Mouse (Mus musculus) liver, adult 2 months (tissue): ENCODE measurements around the gene Slc23a2. TPM values are rescaled to one million over a fixed set of nuclear protein-coding genes. Genes with fewer than 3 reads are reported as not detected.

Source experiments
- DNase-seq: peaks from one replicate; pipeline ENCODE4 v3.0.0-alpha.2; 2011; ENCODE audit warnings: low read depth, low spot score; ENCODE audit errors: extremely low read depth
- H3K27ac ChIP-seq: fragments of 200-500 bp; replicated peaks from 2 replicates; pipeline ENCODE4 v1.5.1; 2012; ENCODE audit warnings: low read depth, mild to moderate bottlenecking, control low read depth, inconsistent platforms, low read length; ENCODE audit not compliant: insufficient read depth
- H3K27me3 ChIP-seq: fragments of 200-500 bp; 2 replicates; pipeline ENCODE4 v1.6.1; 2012; ENCODE audit warnings: mild to moderate bottlenecking, moderate library complexity, low read length, inconsistent platforms; ENCODE audit not compliant: control insufficient read depth, insufficient read depth
- H3K36me3 ChIP-seq: fragments of 200-500 bp; 2 replicates; pipeline ENCODE4 v1.6.1; 2012; ENCODE audit warnings: low read length, inconsistent platforms; ENCODE audit not compliant: control insufficient read depth, insufficient read depth
- H3K4me1 ChIP-seq: fragments of 200-500 bp; 2 replicates; pipeline ENCODE4 v1.6.1; 2011; ENCODE audit warnings: low read length; ENCODE audit not compliant: control insufficient read depth, insufficient read depth
- H3K4me3 ChIP-seq: fragments of 200-500 bp; 2 replicates; pipeline ENCODE4 v1.5.1; 2011; ENCODE audit warnings: low read depth, mild to moderate bottlenecking, control low read depth, low read length, moderate library complexity; ENCODE audit not compliant: insufficient read depth
- H3K79me2 ChIP-seq: fragments of 200-500 bp; 2 replicates; pipeline ENCODE4 v1.6.1; 2012; ENCODE audit warnings: inconsistent platforms, mild to moderate bottlenecking, low read length, moderate library complexity; ENCODE audit not compliant: control insufficient read depth, insufficient read depth
- H3K9ac ChIP-seq: fragments of 200-500 bp; 2 replicates; pipeline ENCODE4 v1.6.1; 2012; ENCODE audit warnings: low read depth, mild to moderate bottlenecking, control low read depth, inconsistent platforms, low read length
- CTCF ChIP-seq: fragments of 200-500 bp; IDR thresholded peaks from 2 replicates; pipeline ENCODE4 v1.5.1; 2011; ENCODE audit warnings: low read depth, low read length, control low read depth
- POLR2A ChIP-seq: fragments of 200-500 bp; IDR thresholded peaks from 2 replicates; pipeline ENCODE4 v1.6.1; 2011; ENCODE audit warnings: low read length, control low read depth; ENCODE audit not compliant: insufficient read depth; ENCODE audit errors: extremely low read depth
- WGBS: fragments of 180-500 bp; shearing (Covaris S2); methylation state at CpG from one replicate; pipeline ENCODE4 v1.1.7; 2018; 5-methylcytosine and 5-hydroxymethylcytosine counted together
- polyA plus RNA-seq: library from polyadenylated mRNA; depleted of rRNA; stranded (reverse); fragments of >200 nt; gene quantifications from 2 replicates; pipeline ENCODE4 v1.2.3, GENCODE M21; 2012
- total RNA-seq: library from RNA; depleted of rRNA; stranded (reverse); fragments of >200 nt; gene quantifications from 2 replicates; pipeline ENCODE4 v1.2.3, GENCODE M21; 2014

Gene Slc23a2
- total and polyA plus RNA-seq, 2 experiments, result 12.7 to 14.8 TPM

DNA sequence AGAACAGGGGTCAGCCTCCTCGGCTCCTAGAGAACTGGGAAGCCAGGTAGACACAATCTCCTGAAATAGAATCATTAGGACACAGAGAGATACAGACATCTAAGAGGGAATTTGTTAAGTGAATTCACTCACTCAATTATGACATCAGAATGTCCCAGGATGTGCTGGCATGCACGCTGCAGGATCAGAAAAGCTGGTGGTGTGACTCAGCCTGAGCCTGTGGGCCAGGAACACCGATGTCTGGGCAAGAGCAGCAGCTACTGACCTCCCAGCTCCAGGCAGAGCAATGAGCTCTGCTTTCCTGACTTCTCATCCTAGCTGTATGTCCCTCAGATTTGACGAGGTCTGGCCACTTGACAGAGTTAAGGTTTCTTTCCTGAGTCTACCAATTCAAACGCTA is 7.8 kb upstream of the Slc23a2 start:
- no peaks in the 10 kb centered on the region for H3K4me1 ChIP-seq
- 53% methylated on average over 5 of the region's 5 CpGs for WGBS
- TF ChIP-seq CTCF (no peak), POLR2A (no peak)
- no peaks in the 10 kb centered on the region for H3K79me2 ChIP-seq
- no peaks in the 10 kb centered on the region for H3K27me3 ChIP-seq
- DNase-seq, result no peak
- H3K27ac ChIP-seq, result no peak overlapping the region
- no peak overlapping the region for H3K4me3 ChIP-seq
- H3K9ac ChIP-seq, result no peak overlapping the region
- H3K36me3 ChIP-seq, result no peaks in the 10 kb centered on the region

DNA sequence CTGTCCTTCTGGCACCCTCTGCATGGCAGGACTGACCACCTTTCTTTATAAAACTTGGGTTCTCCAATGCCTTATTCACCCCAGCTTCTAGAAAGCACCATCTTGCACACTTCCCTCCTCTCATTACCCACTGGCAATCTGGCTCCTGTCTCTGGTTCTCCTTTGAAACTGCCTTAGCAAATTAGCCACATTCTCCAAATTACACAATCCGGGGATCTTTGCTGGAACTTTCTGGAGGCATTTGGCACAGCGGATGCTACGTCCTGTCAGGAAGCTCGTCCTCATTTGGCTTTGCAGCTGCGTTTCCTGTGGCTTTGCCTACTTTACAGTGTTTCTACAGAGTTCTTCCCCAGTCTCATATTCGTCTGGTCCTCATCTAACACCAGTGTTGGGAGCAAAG is 6.7 kb upstream of the Slc23a2 start:
- Histone ChIP-seq H3K27me3 (no peaks in the 10 kb centered on the region), H3K27ac (peak overlapping the region; percentile 64), H3K79me2 (no peaks in the 10 kb centered on the region), H3K9ac (no peak overlapping the region), H3K36me3 (no peaks in the 10 kb centered on the region), H3K4me1 (no peaks in the 10 kb centered on the region), H3K4me3 (no peak overlapping the region)
- no peak for DNase-seq
- whole genome bisulfite sequencing, result 69% methylated on average over 6 of the region's 6 CpGs
- no peak for TF ChIP-seq CTCF
- TF ChIP-seq POLR2A, result no peak

GRCm38 (mm10) chr2:132150926-132151325 is 6.0 kb upstream of the Slc23a2 start:
- DNase-seq, result no peak
- Histone ChIP-seq H3K27me3 (no peaks in the 10 kb centered on the region), H3K4me1 (no peaks in the 10 kb centered on the region), H3K4me3 (no peak overlapping the region), H3K27ac (no peak overlapping the region), H3K36me3 (no peaks in the 10 kb centered on the region), H3K79me2 (no peaks in the 10 kb centered on the region), H3K9ac (no peak overlapping the region)
- no peak for TF ChIP-seq POLR2A
- no peak for TF ChIP-seq CTCF
- 41% methylated on average over 1 of the region's 1 CpGs for WGBS

GRCm38 (mm10) chr2:132146502-132146901 is 1.6 kb upstream of the Slc23a2 start:
- no peak overlapping the region for H3K9ac ChIP-seq
- no peak overlapping the region for H3K4me3 ChIP-seq
- peaks cover 12% of the 10 kb centered on the region; the same call in 1 of the 2 replicates for H3K4me1 ChIP-seq
- WGBS, result 48% methylated on average over 4 of the region's 4 CpGs
- no peak for TF ChIP-seq CTCF
- no peak for TF ChIP-seq POLR2A
- H3K79me2 ChIP-seq, result peaks cover 9% of the 10 kb centered on the region; the same call in 1 of the 2 replicates
- no peaks in the 10 kb centered on the region for H3K36me3 ChIP-seq
- H3K27me3 ChIP-seq, result no peaks in the 10 kb centered on the region
- H3K27ac ChIP-seq, result no peak overlapping the region
- no peak for DNase-seq

DNA sequence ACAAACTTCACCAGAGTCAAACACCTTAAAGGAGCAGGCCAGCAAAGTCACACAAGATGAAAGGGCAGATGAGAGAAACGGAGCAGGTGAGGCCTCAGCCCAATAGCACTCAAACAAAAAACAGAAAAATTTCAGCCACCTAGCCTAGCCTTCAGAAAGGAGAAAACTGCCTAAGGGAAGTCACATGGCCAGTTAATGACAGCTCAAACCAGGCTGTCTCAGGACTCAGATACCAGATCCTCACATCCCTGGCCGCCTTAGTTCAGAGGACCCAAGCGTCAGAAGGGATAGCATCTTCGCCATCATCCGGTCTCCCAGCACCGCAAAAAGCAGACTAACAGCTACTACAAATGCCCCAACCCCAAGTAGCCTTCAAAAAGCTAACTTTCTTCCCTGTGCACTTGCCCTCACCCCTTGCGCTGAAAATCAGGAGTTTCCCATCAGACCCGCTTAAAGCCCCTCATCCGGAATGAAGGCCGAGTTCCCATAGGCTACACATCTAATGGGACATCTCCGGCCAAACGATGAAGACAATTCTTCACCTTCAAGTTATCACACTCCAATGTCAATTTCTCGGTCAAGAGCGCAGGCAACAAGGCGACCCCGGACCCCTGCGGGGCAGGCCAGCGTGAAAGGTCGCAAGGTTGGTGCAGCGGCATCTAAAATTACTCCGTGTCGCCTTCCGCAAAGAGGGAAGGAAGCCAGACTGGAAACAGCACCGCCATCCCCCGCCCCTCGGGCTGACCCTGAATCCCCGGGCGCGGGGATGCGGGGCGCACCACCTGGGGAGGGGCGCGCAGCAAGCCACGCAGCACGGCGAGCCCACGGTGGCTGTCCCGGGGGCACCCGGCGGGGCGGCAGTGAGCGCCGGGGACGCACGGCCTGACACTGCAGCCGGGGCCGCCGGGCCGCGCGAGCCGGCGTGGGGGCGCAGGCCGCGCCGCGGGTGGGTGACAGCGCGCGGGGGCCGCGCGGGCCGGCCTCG is 673 bp downstream of the Slc23a2 start:
- DNase-seq, result no peak
- Histone ChIP-seq H3K4me3 (peak overlapping the region; percentile 73), H3K36me3 (no peaks in the 10 kb centered on the region), H3K27ac (no peak overlapping the region), H3K79me2 (peaks cover 24% of the 10 kb centered on the region; the same call in 1 of the 2 replicates), H3K9ac (peak overlapping the region; percentile 93), H3K4me1 (peaks cover 12% of the 10 kb centered on the region), H3K27me3 (no peaks in the 10 kb centered on the region)
- 9% methylated on average over 65 of the region's 66 CpGs for WGBS
- TF ChIP-seq CTCF, result no peak
- no peak for TF ChIP-seq POLR2A

DNA sequence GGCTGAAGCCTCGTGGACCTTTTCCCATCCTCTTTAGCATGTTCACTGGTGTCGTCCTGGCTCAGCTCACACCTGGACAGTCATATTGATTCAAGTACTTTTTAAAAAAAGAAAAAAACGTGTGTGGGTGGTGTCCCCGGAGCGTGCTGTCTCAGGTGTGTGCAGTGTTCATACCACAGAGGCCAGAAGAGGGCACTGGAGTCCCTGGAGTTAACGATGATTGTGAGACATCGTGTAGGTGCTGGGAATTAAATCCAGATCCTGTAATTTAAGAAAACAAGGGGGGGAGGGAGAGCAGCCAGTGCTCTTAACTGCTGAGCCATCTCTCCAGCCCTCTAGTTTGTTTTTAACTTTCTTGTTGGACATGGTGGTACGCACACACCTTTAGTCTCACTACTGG is 2.3 kb downstream of the Slc23a2 start:
- Histone ChIP-seq H3K27ac (no peak overlapping the region), H3K79me2 (peaks cover 31% of the 10 kb centered on the region; the same call in 1 of the 2 replicates), H3K4me1 (peaks cover 14% of the 10 kb centered on the region), H3K36me3 (no peaks in the 10 kb centered on the region), H3K4me3 (no peak overlapping the region), H3K27me3 (no peaks in the 10 kb centered on the region), H3K9ac (no peak overlapping the region)
- no peak for DNase-seq
- WGBS, result 67% methylated on average over 8 of the region's 8 CpGs
- TF ChIP-seq POLR2A (no peak), CTCF (peak; percentile 19; the same call in 1 of the 2 replicates)
